Mouse (Mus musculus): ENCODE measurements around the gene Smad3.

DNA sequence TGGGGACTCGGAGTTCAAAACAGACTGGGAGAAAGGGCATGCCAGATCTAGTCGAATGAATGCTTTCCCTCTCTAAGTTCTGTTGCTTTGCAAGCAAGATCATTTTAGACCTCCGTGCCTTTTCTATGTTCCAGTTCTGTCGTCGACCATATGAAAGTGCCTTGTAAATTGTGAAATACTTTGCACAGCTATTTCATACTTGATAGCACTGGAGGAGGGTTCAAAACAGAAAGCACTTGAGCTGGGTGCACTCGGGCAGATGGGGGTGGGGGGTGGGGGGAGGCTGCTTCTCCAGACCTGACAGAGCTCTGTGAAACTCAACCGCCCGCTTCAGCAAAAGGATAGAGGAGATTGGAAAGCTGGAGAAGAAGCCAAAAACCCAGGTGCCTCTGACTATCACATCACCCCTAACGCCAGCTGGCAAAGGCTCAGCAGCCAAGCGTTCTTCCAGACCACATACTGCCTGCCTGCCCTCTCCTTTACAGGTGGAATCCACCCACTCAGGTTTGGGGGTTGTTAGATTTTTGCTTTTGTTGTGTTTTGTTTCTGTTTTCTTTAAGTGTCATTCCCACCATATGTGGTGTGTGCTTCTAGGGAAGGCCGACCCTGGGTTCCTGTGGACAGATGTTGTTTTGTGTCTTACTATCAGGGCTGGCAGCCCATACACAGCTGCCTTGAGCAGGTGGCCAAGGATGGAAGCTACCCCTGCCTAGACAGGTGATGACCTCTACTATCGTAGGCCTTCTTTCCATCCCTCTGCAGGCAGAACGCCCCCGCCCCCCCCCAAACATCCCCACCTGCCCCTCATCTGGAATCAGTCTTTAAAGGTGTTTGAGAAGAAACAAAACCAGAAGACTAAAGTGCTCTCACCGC lies 1.9 kb downstream of the Smad3 start:
- no peak for TF ChIP-seq CTCF (IDR thresholded peaks at IDR 0.05; ENCODE audit: extremely low read depth, insufficient read length, insufficient replicate concordance, low read depth, low read length)
- no peak for TF ChIP-seq POLR2A (IDR thresholded peaks at IDR 0.05; ENCODE audit: low read depth, low read length)

All from small intestine, adult 2 months (tissue).